Mouse (Mus musculus) G1E (cell line): ENCODE measurements around the gene Gpr55. TPM values are rescaled to one million over a fixed set of nuclear protein-coding genes. Genes with fewer than 3 reads are reported as not detected.

ENCODE experiments used
- ATAC-seq: 2 replicates; pipeline ENCODE4 v1.8.0; 2016; ENCODE audit warnings: mild to moderate bottlenecking; ENCODE audit not compliant: insufficient number of reproducible peaks, poor library complexity, low FRiP score, severe bottlenecking; ENCODE audit errors: extremely low read depth
- DNase-seq: peaks from one replicate; pipeline ENCODE4 v3.0.0; 2012; ENCODE audit warnings: low spot score
- H3K27me3 ChIP-seq: 2 replicates; pipeline ENCODE4 v1.6.1; 2012; ENCODE audit warnings: mild to moderate bottlenecking, low read length, inconsistent platforms; ENCODE audit not compliant: insufficient read depth
- H3K36me3 ChIP-seq: replicated peaks from 2 replicates; pipeline ENCODE3; 2012; ENCODE audit warnings: mild to moderate bottlenecking, inconsistent platforms
- H3K4me1 ChIP-seq: 2 replicates; pipeline ENCODE4 v1.6.1; 2012; ENCODE audit warnings: low read depth, low read length, inconsistent platforms, mixed read lengths; ENCODE audit not compliant: insufficient read depth
- H3K4me3 ChIP-seq: 2 replicates; pipeline ENCODE4 v1.5.1; 2012; ENCODE audit warnings: low read depth, mild to moderate bottlenecking, inconsistent platforms, low read length, moderate library complexity, mixed read lengths
- H3K9me3 ChIP-seq: replicated peaks from 2 replicates; pipeline ENCODE4 v1.6.1; 2012; ENCODE audit warnings: inconsistent platforms
- CTCF ChIP-seq: IDR thresholded peaks from 2 replicates; pipeline ENCODE4 v1.5.1; 2012; ENCODE audit warnings: low read depth, low read length, inconsistent platforms, mixed read lengths
- GATA1 ChIP-seq: IDR thresholded peaks from 2 replicates; pipeline ENCODE4 v1.6.1; 2012; ENCODE audit warnings: borderline replicate concordance, low read length, inconsistent platforms, mixed read lengths
- GATA2 ChIP-seq: IDR thresholded peaks from 2 replicates; pipeline ENCODE4 v1.6.1; 2012; ENCODE audit warnings: low read depth, low read length, inconsistent platforms, borderline replicate concordance
- POLR2AphosphoS5 ChIP-seq: IDR thresholded peaks from 2 replicates; pipeline ENCODE4 v1.6.1; 2012; ENCODE audit warnings: low read depth, low read length, inconsistent platforms; ENCODE audit not compliant: insufficient replicate concordance
- TAL1 ChIP-seq: conservative IDR thresholded peaks from 2 replicates; pipeline ENCODE4 v1.6.1; 2012; ENCODE audit warnings: low read depth, low read length, inconsistent platforms, mixed read lengths
- polyA plus RNA-seq: library from polyadenylated mRNA; stranded (reverse); fragments of >175 nt; gene quantifications from 2 replicates; pipeline ENCODE4 v1.2.3, GENCODE M21; 2012
- total RNA-seq, 2 experiments: library from RNA; stranded (forward) in 1 of 2; stranded (reverse) in 1 of 2; fragments of 200-1000 nt in 1 of 2; fragments of >200 nt in 1 of 2; fragmentation: Nextera tagmentation in 1 of 2; gene quantifications; 2 replicates each; pipeline ENCODE4 v1.2.3; 2014 to 2017

The Gpr55 gene
- total and polyA plus RNA-seq, 3 experiments: 0.30 to 0.93 (median 0.37) TPM

GRCm38 (mm10) chr1:85922865-85923211 is 38.0 kb downstream of the Gpr55 start:
- DNase-seq (no peak), ATAC-seq (no peak)
- Histone ChIP-seq H3K27me3 (peaks cover 2% of the 10 kb centered on the region; the same call in 1 of the 2 replicates), H3K4me1 (peaks cover 6% of the 10 kb centered on the region; the same call in 1 of the 2 replicates), H3K4me3 (no peak overlapping the region), H3K9me3 (no peaks in the 10 kb centered on the region), H3K36me3 (no peaks in the 10 kb centered on the region)
- TF ChIP-seq POLR2AphosphoS5 (no peak), TAL1 (no peak), GATA2 (no peak), CTCF (no peak), GATA1 (no peak)

- Histone ChIP-seq H3K4me1 (peaks cover 6% of the 10 kb centered on the region; the same call in 1 of the 2 replicates), H3K36me3 (no peaks in the 10 kb centered on the region), H3K27me3 (peaks cover 2% of the 10 kb centered on the region; the same call in 1 of the 2 replicates), H3K4me3 (no peak overlapping the region), H3K9me3 (no peaks in the 10 kb centered on the region)
- DNase-seq (no peak), ATAC-seq (no peak)
- TF ChIP-seq CTCF: no peak
- TF ChIP-seq GATA2: no peak
- no peak for TF ChIP-seq GATA1
- TF ChIP-seq POLR2AphosphoS5: no peak
- TF ChIP-seq TAL1: no peak
Measured at GRCm38 (mm10) chr1:85922127-85922864, 38.5 kb downstream of the Gpr55 start.

GRCm38 (mm10) chr1:85921725-85922124 is 39.1 kb downstream of the Gpr55 start:
- TF ChIP-seq CTCF (no peak), GATA2 (no peak), TAL1 (no peak), POLR2AphosphoS5 (no peak), GATA1 (no peak)
- no peaks in the 10 kb centered on the region for H3K9me3 ChIP-seq

GRCm38 (mm10) chr1:85919621-85920020 is 41.2 kb downstream of the Gpr55 start:
- peak; percentile 74 for ATAC-seq
- no peak overlapping the region for H3K4me3 ChIP-seq
- no peak for DNase-seq

More at GRCm38 (mm10) chr1:85921725-85922124, 39.1 kb downstream of the Gpr55 start:
- peaks cover 6% of the 10 kb centered on the region; the same call in 1 of the 2 replicates for H3K4me1 ChIP-seq
- ATAC-seq: no peak
- peaks cover 2% of the 10 kb centered on the region; the same call in 1 of the 2 replicates for H3K27me3 ChIP-seq
- no peak overlapping the region for H3K4me3 ChIP-seq
- no peaks in the 10 kb centered on the region for H3K36me3 ChIP-seq
- no peak for DNase-seq

GRCm38 (mm10) chr1:85916830-85917450 is 43.9 kb downstream of the Gpr55 start:
- no peak overlapping the region for H3K4me3 ChIP-seq
- DNase-seq (no peak), ATAC-seq (no peak)
- no peak for TF ChIP-seq GATA2
- no peak for TF ChIP-seq CTCF
- TF ChIP-seq GATA1: no peak
- no peak for TF ChIP-seq TAL1
- no peak for TF ChIP-seq POLR2AphosphoS5
- no peaks in the 10 kb centered on the region for H3K9me3 ChIP-seq
- H3K27me3 ChIP-seq: peaks cover 6% of the 10 kb centered on the region; the same call in 1 of the 2 replicates
- no peaks in the 10 kb centered on the region for H3K36me3 ChIP-seq
- H3K4me1 ChIP-seq: peaks cover 6% of the 10 kb centered on the region; the same call in 1 of the 2 replicates

More at GRCm38 (mm10) chr1:85919621-85920020, 41.2 kb downstream of the Gpr55 start:
- Histone ChIP-seq H3K27me3 (peaks cover 2% of the 10 kb centered on the region; the same call in 1 of the 2 replicates), H3K4me1 (peaks cover 6% of the 10 kb centered on the region; the same call in 1 of the 2 replicates), H3K36me3 (no peaks in the 10 kb centered on the region), H3K9me3 (no peaks in the 10 kb centered on the region)
- no peak for TF ChIP-seq GATA1

GRCm38 (mm10) chr1:85915890-85916289 is 44.9 kb downstream of the Gpr55 start:
- TF ChIP-seq TAL1 (no peak), GATA2 (no peak), POLR2AphosphoS5 (no peak), CTCF (no peak), GATA1 (no peak)
- ATAC-seq (no peak), DNase-seq (no peak)
- H3K9me3 ChIP-seq: no peaks in the 10 kb centered on the region
- peaks cover 6% of the 10 kb centered on the region; the same call in 1 of the 2 replicates for H3K27me3 ChIP-seq
- H3K4me3 ChIP-seq: no peak overlapping the region
- H3K4me1 ChIP-seq: peaks cover 6% of the 10 kb centered on the region; the same call in 1 of the 2 replicates
- no peaks in the 10 kb centered on the region for H3K36me3 ChIP-seq
